Mouse (Mus musculus): ENCODE data around the gene Amdhd2. TPM values are rescaled to one million over a fixed set of nuclear protein-coding genes. Genes with fewer than 3 reads are reported as not detected.

Gene Amdhd2
- polyA plus RNA-seq, 1 experiment from 2014 or later = 50.0 TPM

- Histone ChIP-seq H3K9me3 (no peaks in the 10 kb centered on the region), H3K27me3 (ENCODE audit: insufficient read depth, poor library complexity, severe bottlenecking) (no peaks in the 10 kb centered on the region), H3K36me3 (peaks cover 43% of the 10 kb centered on the region), H3K4me3 (no peak overlapping the region), H3K4me1 (replicated peaks) (no peaks in the 10 kb centered on the region), H3K27ac (no peak overlapping the region)
- no peak for DNase-seq (ENCODE audit: low spot score)
- 97% methylated on average over 1 of the region's 1 CpGs for WGBS
These were observed 52.3 kb downstream of the Amdhd2 start for GRCm38 (mm10) chr17:24111256-24111655.

DNA sequence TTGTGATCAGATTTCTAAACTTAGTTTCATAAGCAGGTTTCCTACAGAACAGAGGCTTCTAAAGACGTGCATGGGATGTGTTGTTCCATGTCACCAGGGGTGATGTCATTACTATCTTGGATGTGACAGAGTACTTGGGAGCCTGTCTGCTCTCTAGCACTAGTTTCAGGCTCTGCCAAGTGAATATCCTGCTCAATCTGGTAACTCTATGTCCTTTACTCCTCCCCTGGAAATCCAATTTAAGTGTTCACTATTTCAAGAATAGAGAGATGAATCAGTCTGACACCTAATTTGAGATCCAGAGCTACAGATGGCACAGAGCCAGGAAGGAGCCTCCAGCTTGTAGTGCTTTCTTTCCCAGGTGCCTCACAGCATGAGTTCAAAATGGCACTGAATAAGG is 54.7 kb downstream of the Amdhd2 start:
- Histone ChIP-seq H3K4me1 (replicated peaks) (no peaks in the 10 kb centered on the region), H3K4me3 (no peak overlapping the region), H3K27ac (no peak overlapping the region), H3K36me3 (peaks cover 64% of the 10 kb centered on the region), H3K9me3 (no peaks in the 10 kb centered on the region), H3K27me3 (ENCODE audit: insufficient read depth, poor library complexity, severe bottlenecking) (no peaks in the 10 kb centered on the region)
- WGBS = 92% methylated on average over 1 of the region's 1 CpGs
- no peak for DNase-seq (ENCODE audit: low spot score)

Other genes with a start within 250 kb of the Amdhd2 start
- not detected in 2 replicates for gene Dcpp3, start 246.3 kb downstream of the Amdhd2 start, polyA plus RNA-seq (2016; fragmentation: Nextera tagmentation; extraction: Ambion mirVana)
- gene Sbp, start 222.1 kb downstream of the Amdhd2 start, polyA plus RNA-seq (2016; fragmentation: Nextera tagmentation; extraction: Ambion mirVana) = not detected in 2 replicates
- not detected in 2 replicates for gene Sbpl, start 208.5 kb downstream of the Amdhd2 start, polyA plus RNA-seq (2016; fragmentation: Nextera tagmentation; extraction: Ambion mirVana)
- gene Prss30, start 183.2 kb downstream of the Amdhd2 start, polyA plus RNA-seq (2016; fragmentation: Nextera tagmentation; extraction: Ambion mirVana) = not detected in 2 replicates
- 0.72 and 0.83 TPM in 2 replicates for gene Prss22, start 165.7 kb downstream of the Amdhd2 start, polyA plus RNA-seq (2016; fragmentation: Nextera tagmentation; extraction: Ambion mirVana)
- gene Prss27, start 125.6 kb downstream of the Amdhd2 start, polyA plus RNA-seq (2016; fragmentation: Nextera tagmentation; extraction: Ambion mirVana) = 0.24 TPM in 1 of 2 replicates, not detected in the other
- gene Kctd5, start 90.3 kb downstream of the Amdhd2 start, polyA plus RNA-seq (2016; fragmentation: Nextera tagmentation; extraction: Ambion mirVana) = 90.8 and 93.0 TPM in 2 replicates
- gene Pdpk1, start 12.8 kb downstream of the Amdhd2 start, polyA plus RNA-seq (2016; fragmentation: Nextera tagmentation; extraction: Ambion mirVana) = 30.4 and 32.9 TPM in 2 replicates
- gene Atp6v0c, start 5.9 kb upstream of the Amdhd2 start, polyA plus RNA-seq (2016; fragmentation: Nextera tagmentation; extraction: Ambion mirVana) = 488 and 579 TPM in 2 replicates
- 6.0 and 6.4 TPM in 2 replicates for gene Tbc1d24, start 41.8 kb upstream of the Amdhd2 start, polyA plus RNA-seq (2016; fragmentation: Nextera tagmentation; extraction: Ambion mirVana)
- 4.8 and 7.3 TPM in 2 replicates for gene Ntn3, start 45.8 kb upstream of the Amdhd2 start, polyA plus RNA-seq (2016; fragmentation: Nextera tagmentation; extraction: Ambion mirVana)
- 19.3 and 22.4 TPM in 2 replicates for gene Tedc2, start 57.1 kb upstream of the Amdhd2 start, polyA plus RNA-seq (2016; fragmentation: Nextera tagmentation; extraction: Ambion mirVana)
- 97.9 and 115 TPM in 2 replicates for gene Ccnf, start 87.7 kb upstream of the Amdhd2 start, polyA plus RNA-seq (2016; fragmentation: Nextera tagmentation; extraction: Ambion mirVana)
- not detected in 2 replicates for gene Abca17, start 187.3 kb upstream of the Amdhd2 start, polyA plus RNA-seq (2016; fragmentation: Nextera tagmentation; extraction: Ambion mirVana)
- 10.2 and 13.7 TPM in 2 replicates for gene Abca3, start 188.2 kb upstream of the Amdhd2 start, polyA plus RNA-seq (2016; fragmentation: Nextera tagmentation; extraction: Ambion mirVana)